Mouse (Mus musculus) bone marrow macrophage, adult 2 months (primary cell): ENCODE results near the gene Lrch4.

Experiments used
- CTCF ChIP-seq: IDR thresholded peaks from 2 replicates; pipeline ENCODE4 v1.5.1; 2012; ENCODE audit warnings: low read depth, mild to moderate bottlenecking, low read length, moderate library complexity
- POLR2A ChIP-seq: IDR thresholded peaks from 2 replicates; pipeline ENCODE4 v1.6.1; 2012; ENCODE audit warnings: mild to moderate bottlenecking, low read depth, low read length, borderline replicate concordance

- TF ChIP-seq CTCF: no peak
- no peak for TF ChIP-seq POLR2A
Observed at GRCm38 (mm10) chr5:137672361-137672760, 43.4 kb downstream of the Lrch4 start.
